Mouse (Mus musculus) C2C12 (cell line): ENCODE measurements around the gene Slc47a1. TPM values are rescaled to one million over a fixed set of nuclear protein-coding genes. Genes with fewer than 3 reads are reported as not detected.
"Not testable (repeated sequence)": the region's sequence is repeated elsewhere in the genome, so short reads cannot be mapped to it uniquely, and the experiment has no call there.

Experiments used
- H3K27me3 ChIP-seq: one replicate; pipeline ENCODE4 v1.6.1; 2011; ENCODE audit not compliant: control insufficient read depth, insufficient read depth, insufficient read length
- H3K36me3 ChIP-seq: one replicate; pipeline ENCODE4 v1.6.1; 2011; ENCODE audit not compliant: control insufficient read depth, insufficient read depth
- H3K4me3 ChIP-seq: one replicate; pipeline ENCODE4 v1.5.1; 2011; ENCODE audit warnings: mild to moderate bottlenecking, control low read depth; ENCODE audit not compliant: poor library complexity, insufficient read depth, severe bottlenecking
- H3K79me2 ChIP-seq: one replicate; pipeline ENCODE4 v1.6.1; 2011; ENCODE audit not compliant: control insufficient read depth, insufficient read depth
- H3K79me3 ChIP-seq: one replicate; pipeline ENCODE4 v1.6.1; 2011; ENCODE audit warnings: low read depth, control low read depth
- H3ac ChIP-seq: one replicate; pipeline ENCODE3; 2011; ENCODE audit warnings: low read depth; ENCODE audit not compliant: control insufficient read depth, insufficient read length
- CEBPB ChIP-seq: IDR thresholded peaks from one replicate; pipeline ENCODE4 v1.6.1; 2011; ENCODE audit warnings: low read depth, mild to moderate bottlenecking, control low read depth, moderate library complexity
- CTCF ChIP-seq: IDR thresholded peaks from one replicate; pipeline ENCODE4 v1.5.1; 2011; ENCODE audit not compliant: control insufficient read depth, insufficient read depth, insufficient read length
- FOSL1 ChIP-seq: IDR thresholded peaks from one replicate; pipeline ENCODE4 v1.8.0; 2011; ENCODE audit warnings: mild to moderate bottlenecking, low read length; ENCODE audit not compliant: poor library complexity, insufficient read depth, severe bottlenecking
- MAX ChIP-seq: IDR thresholded peaks from one replicate; pipeline ENCODE4 v1.6.1; 2011; ENCODE audit warnings: mild to moderate bottlenecking, control low read depth
- MYOD1 ChIP-seq: IDR thresholded peaks from one replicate; pipeline ENCODE4 v1.6.1; 2011; ENCODE audit warnings: low read depth; ENCODE audit not compliant: control insufficient read depth, insufficient read length
- MYOG ChIP-seq: IDR thresholded peaks from one replicate; pipeline ENCODE4 v1.6.1; 2011; ENCODE audit not compliant: control insufficient read depth, insufficient read length; ENCODE audit errors: extremely low read depth
- USF1 ChIP-seq: IDR thresholded peaks from one replicate; pipeline ENCODE4 v1.6.1; 2011; ENCODE audit warnings: low read depth, mild to moderate bottlenecking, control low read depth, moderate library complexity
- long read RNA-seq, 2 experiments: library from polyadenylated mRNA; unstranded; transcript quantifications; one replicate each; pipeline ENCODE4 v2.0.0; 2019 to 2020
- polyA plus RNA-seq: library from polyadenylated mRNA; unstranded; fragments of >200 nt; fragmentation: generic; extraction: Trizol; gene quantifications from one replicate; pipeline ENCODE4 v1.2.1, GENCODE M21; 2012; ENCODE audit warnings: missing spikeins

Gene Slc47a1
- polyA plus RNA-seq: 0.02 TPM
- long read RNA-seq, experiment 1: 0 reads
- long read RNA-seq, experiment 2: 0 reads

- Histone ChIP-seq H3K79me3 (no peaks in the 10 kb centered on the region), H3K36me3 (no peaks in the 10 kb centered on the region), H3K79me2 (no peaks in the 10 kb centered on the region), H3K4me3 (no peak within 1 kb of the TSS), H3ac (no peak within 1 kb of the TSS), H3K27me3 (peaks cover 8% of the 10 kb centered on the region)
- TF ChIP-seq USF1 (no peak), CTCF (no peak), FOSL1 (no peak), CEBPB (no peak), MYOG (no peak), MYOD1 (no peak), MAX (no peak)
These were observed at the start of gene Slc47a1 for GRCm38 (mm10) chr11:61377881-61378613. Slc47a1 (minus strand) TSS chr11:61378345.

GRCm38 (mm10) chr11:61419253-61419652 lies 41.1 kb upstream of the Slc47a1 start:
- no peak for TF ChIP-seq FOSL1
- TF ChIP-seq CEBPB: no peak
- no peak for TF ChIP-seq MYOG
- no peak for TF ChIP-seq CTCF
- no peak for TF ChIP-seq MYOD1
- no peak for TF ChIP-seq MAX
- TF ChIP-seq USF1: no peak

GRCm38 (mm10) chr11:61417945-61418551 lies 39.9 kb upstream of the Slc47a1 start:
- no peaks in the 10 kb centered on the region for H3K79me2 ChIP-seq
- TF ChIP-seq CEBPB: no peak
- no peak for TF ChIP-seq MYOG
- no peak for TF ChIP-seq MYOD1
- peak; percentile 81 for TF ChIP-seq CTCF
- TF ChIP-seq MAX: no peak
- TF ChIP-seq USF1: peak; percentile 57
- TF ChIP-seq FOSL1: no peak
- no peak overlapping the region for H3K4me3 ChIP-seq
- peaks cover 3% of the 10 kb centered on the region for H3K27me3 ChIP-seq
- H3ac ChIP-seq: no peak overlapping the region
- no peaks in the 10 kb centered on the region for H3K79me3 ChIP-seq
- H3K36me3 ChIP-seq: no peaks in the 10 kb centered on the region

More at GRCm38 (mm10) chr11:61419253-61419652, 41.1 kb upstream of the Slc47a1 start:
- Histone ChIP-seq H3K36me3 (no peaks in the 10 kb centered on the region), H3K79me3 (no peaks in the 10 kb centered on the region), H3K79me2 (no peaks in the 10 kb centered on the region), H3K27me3 (peaks cover 3% of the 10 kb centered on the region), H3K4me3 (no peak overlapping the region), H3ac (no peak overlapping the region)

GRCm38 (mm10) chr11:61416540-61416939 lies 38.4 kb upstream of the Slc47a1 start:
- H3K79me3 ChIP-seq, H3ac ChIP-seq, H3K27me3 ChIP-seq, H3K4me3 ChIP-seq, H3K79me2 ChIP-seq, H3K36me3 ChIP-seq: not testable (repeated sequence)

- Histone ChIP-seq H3K79me3 (no peaks in the 10 kb centered on the region), H3K79me2 (no peaks in the 10 kb centered on the region), H3K4me3 (no peak overlapping the region), H3K27me3 (peaks cover 3% of the 10 kb centered on the region), H3K36me3 (no peaks in the 10 kb centered on the region), H3ac (no peak overlapping the region)
- TF ChIP-seq USF1 (no peak), FOSL1 (no peak), CEBPB (no peak), MYOG (no peak), MYOD1 (no peak), CTCF (no peak), MAX (no peak)
These were observed 37.3 kb upstream of the Slc47a1 start for GRCm38 (mm10) chr11:61415444-61415843.

GRCm38 (mm10) chr11:61414560-61414959 lies 36.4 kb upstream of the Slc47a1 start:
- Histone ChIP-seq H3K79me2 (no peaks in the 10 kb centered on the region), H3K4me3 (no peak overlapping the region), H3ac (no peak overlapping the region), H3K79me3 (no peaks in the 10 kb centered on the region), H3K27me3 (peaks cover 3% of the 10 kb centered on the region), H3K36me3 (no peaks in the 10 kb centered on the region)
- TF ChIP-seq MYOG: no peak
- TF ChIP-seq USF1: no peak
- no peak for TF ChIP-seq MYOD1
- no peak for TF ChIP-seq MAX
- no peak for TF ChIP-seq FOSL1
- no peak for TF ChIP-seq CEBPB
- TF ChIP-seq CTCF: no peak
